Mouse (Mus musculus): ENCODE measurements at regions not wholly inside any gene's neighbourhood (a gene's known extent, or its start where the extent isn't known, plus 50 kb on each side); places are given as distances from the start of the nearest gene placed in this dataset.
A peak's percentile ranks its signal among the peaks of the same experiment; 100 is the strongest.

- intact Hi-C loops (cut with DNase I): loop anchor here (2.0 to 10.0 kb wide), 4 partner anchors 27 to 405 kb away; no protein-coding TSS in a partner anchor
- peak; percentile 11 to 17 for DNase-seq
These were observed 59.2 kb downstream of the Marcks start for GRCm38 (mm10) chr10:37079535-37079934.

- intact Hi-C loops (cut with DNase I): loop anchor here (1.0 to 10.0 kb wide), 5 partner anchors 28 to 406 kb away; no protein-coding TSS in a partner anchor
- peak; percentile 82 to 83 for DNase-seq
These were observed 60.3 kb downstream of the Marcks start for GRCm38 (mm10) chr10:37078439-37078838.

- intact Hi-C loops (cut with DNase I): loop anchor here (1.0 to 10.0 kb wide), 5 partner anchors 29 to 407 kb away; no protein-coding TSS in a partner anchor
- no peak for DNase-seq
These were observed 61.0 kb downstream of the Marcks start for GRCm38 (mm10) chr10:37077741-37078140.

- intact Hi-C loops (cut with DNase I): loop anchor here (1.0 to 10.0 kb wide), 7 partner anchors 63 to 1776 kb away; no protein-coding TSS in a partner anchor
- peak; percentile 47 to 52 for DNase-seq
These were observed 65.9 kb downstream of the Marcks start for GRCm38 (mm10) chr10:37072834-37073233.

- DNase-seq: no peak
- intact Hi-C loops (cut with DNase I): loop anchor here (2.0 to 10.0 kb wide), 5 partner anchors 163 to 1483 kb away; no protein-coding TSS in a partner anchor
These were observed 66.7 kb downstream of the Marcks start for GRCm38 (mm10) chr10:37072061-37072460.

- no peak for DNase-seq
- intact Hi-C loops (cut with DNase I): loop anchor here (5.0 to 10.0 kb wide), 4 partner anchors 163 to 1196 kb away; no protein-coding TSS in a partner anchor
These were observed 67.3 kb downstream of the Marcks start for GRCm38 (mm10) chr10:37071420-37071819.

Measured in heart, postnatal 36 days (tissue).